In the genomic region with DNA sequence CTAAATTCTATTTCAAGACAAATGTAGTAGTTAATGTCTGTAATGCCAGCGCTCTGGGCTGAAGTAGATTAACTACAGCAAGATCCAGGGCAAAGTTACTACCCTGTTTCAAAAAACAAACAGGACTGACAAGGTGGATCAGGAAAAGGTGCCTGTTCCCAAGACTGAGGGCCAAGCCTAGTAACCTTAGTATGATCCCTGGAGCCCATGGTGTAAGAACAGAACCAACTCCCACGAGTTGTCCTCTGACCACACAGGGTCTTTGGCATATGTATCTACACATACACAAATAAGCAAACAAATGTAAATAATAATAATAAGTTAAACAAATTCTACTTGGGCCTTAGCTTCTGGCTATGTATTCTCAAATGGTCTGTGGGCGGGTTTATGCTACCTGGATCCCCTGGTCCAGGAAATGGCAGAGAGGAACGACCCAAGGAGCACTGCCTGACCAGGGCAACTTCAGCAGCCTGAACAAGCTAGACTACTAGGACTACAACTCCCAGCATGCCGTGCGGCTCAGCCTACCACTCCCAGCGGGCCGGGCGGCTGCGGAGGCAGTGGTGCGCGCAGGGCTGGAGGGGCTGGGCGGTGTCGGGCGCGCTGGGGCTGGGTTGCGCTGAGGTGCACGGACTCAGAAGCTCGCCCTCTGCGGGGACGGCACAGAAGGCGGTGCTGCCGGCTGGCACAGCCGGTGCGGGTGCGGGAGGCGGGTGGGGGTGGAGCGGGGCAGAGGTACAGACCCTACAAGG, we compare ENCODE assay signal across 8 mouse cellular contexts. TPM values are rescaled to one million over a fixed set of nuclear protein-coding genes. Genes with fewer than 3 reads are reported as not detected.
A peak's percentile ranks its signal among the peaks of the same experiment; 100 is the strongest.
DNase-seq lines count a peak whose midpoint lies in the region; ATAC-seq and TF ChIP-seq lines count a peak whose summit lies in the region.

TSS of gene Slc27a4 (plus strand) at position 560 of the 752 bp plus-strand sequence.

- H3K4me3 ChIP-seq in C2C12 (ENCODE audit: insufficient read depth, poor library complexity, severe bottlenecking), result peak within 1 kb of the TSS; percentile 56
- peak within 1 kb of the TSS; percentile 66 for H3K4me3 ChIP-seq in erythroblast, embryonic 14.5 days (replicated peaks)
- H3K4me3 ChIP-seq in heart, embryonic 11.5 days (ENCODE audit: low read depth, low read length), result peak within 1 kb of the TSS; percentile 88
- H3K4me3 ChIP-seq in kidney, postnatal 0 days (replicated peaks; ENCODE audit: low read depth, low read length), result peak within 1 kb of the TSS; percentile 88
- H3K4me3 ChIP-seq in liver, embryonic 11.5 days (ENCODE audit: low read depth, low read length), result peak within 1 kb of the TSS; percentile 66
- peak within 1 kb of the TSS; percentile 91 for H3K4me3 ChIP-seq in stomach, embryonic 14.5 days (ENCODE audit: low read depth, low read length)

- H3K9ac ChIP-seq in heart, embryonic 11.5 days (ENCODE audit: low read depth, low read length), result peak within 1 kb of the TSS; percentile 89
- peak within 1 kb of the TSS; percentile 88 for H3K9ac ChIP-seq in kidney, postnatal 0 days (ENCODE audit: low read depth, low read length)
- H3K9ac ChIP-seq in liver, embryonic 11.5 days (ENCODE audit: low read depth, low read length), result peak within 1 kb of the TSS; percentile 67
- peak within 1 kb of the TSS; percentile 87 for H3K9ac ChIP-seq in stomach, embryonic 14.5 days (replicated peaks; ENCODE audit: low read depth, low read length)

- WGBS in heart, embryonic 11.5 days (ENCODE audit: insufficient replicate concordance), result 4% methylated on average over 28 of the region's 28 CpGs
- 4% methylated on average over 28 of the region's 28 CpGs for WGBS in kidney, postnatal 0 days
- 4% methylated on average over 27 of the region's 28 CpGs for WGBS in liver, embryonic 11.5 days
- 5% methylated on average over 25 of the region's 28 CpGs for WGBS in stomach, embryonic 14.5 days

- ATAC-seq in heart, embryonic 11.5 days (replicated peaks; ENCODE audit: insufficient number of reproducible peaks, low FRiP score, low TSS enrichment), result peak; percentile 93
- ATAC-seq in kidney, postnatal 0 days (replicated peaks; ENCODE audit: low FRiP score, low read depth), result peak; percentile 94
- ATAC-seq in liver, embryonic 11.5 days (replicated peaks; ENCODE audit: low FRiP score), result peak; percentile 98
- ATAC-seq in stomach, embryonic 14.5 days (ENCODE audit: insufficient number of reproducible peaks, insufficient read depth, low FRiP score, low read depth), result peak; percentile 96

- peaks cover 4% of the 10 kb centered on the region for H3K36me3 ChIP-seq in C2C12 (ENCODE audit: control insufficient read depth, insufficient read depth)
- H3K36me3 ChIP-seq in erythroblast, embryonic 14.5 days (ENCODE audit: control insufficient read depth), result peaks cover 2% of the 10 kb centered on the region; the same call in 1 of the 2 replicates
- peaks cover 7% of the 10 kb centered on the region; the same call in 1 of the 2 replicates for H3K36me3 ChIP-seq in heart, embryonic 11.5 days (ENCODE audit: control insufficient read depth, insufficient read depth, low read length)
- peaks cover 18% of the 10 kb centered on the region for H3K36me3 ChIP-seq in kidney, postnatal 0 days (ENCODE audit: insufficient read depth, low read length)
- 0 out of 2 replicates have a peak, but pooled peaks cover 2% of the 10 kb centered on the region for H3K36me3 ChIP-seq in liver, embryonic 11.5 days (ENCODE audit: control insufficient read depth, insufficient read depth, low read length)
- H3K36me3 ChIP-seq in stomach, embryonic 14.5 days (ENCODE audit: control insufficient read depth, insufficient read depth, low read length), result peaks cover 14% of the 10 kb centered on the region; the same call in 1 of the 2 replicates

- no peaks in the 10 kb centered on the region for H3K79me2 ChIP-seq in C2C12 (ENCODE audit: control insufficient read depth, insufficient read depth)

- TF ChIP-seq CTCF in C2C12 (IDR thresholded peaks at IDR 0.05; ENCODE audit: control insufficient read depth, insufficient read depth, insufficient read length), result peak; percentile 20
- TF ChIP-seq CTCF in brain, embryonic 14.5 days (IDR thresholded peaks at IDR 0.05; ENCODE audit: borderline replicate concordance, extremely low read depth, insufficient read depth, insufficient read length), result no peak
- TF ChIP-seq CTCF in kidney, postnatal 0 days (IDR thresholded peaks at IDR 0.05; ENCODE audit: low read depth), result no peak; the same call in 1 of the 2 replicates

- H3K27ac ChIP-seq in heart, embryonic 11.5 days (ENCODE audit: low read depth, low read length), result peak within 1 kb of the TSS; percentile 35; the same call in 1 of the 2 replicates
- peak within 1 kb of the TSS; percentile 66 for H3K27ac ChIP-seq in kidney, postnatal 0 days
- H3K27ac ChIP-seq in liver, embryonic 11.5 days (ENCODE audit: low read depth, low read length), result no peak within 1 kb of the TSS
- peak within 1 kb of the TSS; percentile 49 for H3K27ac ChIP-seq in stomach, embryonic 14.5 days (ENCODE audit: low read length)

- no peaks in the 10 kb centered on the region for H3K9me3 ChIP-seq in erythroblast, embryonic 14.5 days (ENCODE audit: control insufficient read depth, low read length)
- H3K9me3 ChIP-seq in heart, embryonic 11.5 days (replicated peaks; ENCODE audit: control insufficient read depth, low read length), result no peaks in the 10 kb centered on the region
- no peaks in the 10 kb centered on the region for H3K9me3 ChIP-seq in kidney, postnatal 0 days (replicated peaks; ENCODE audit: low read length)
- H3K9me3 ChIP-seq in liver, embryonic 11.5 days (ENCODE audit: control insufficient read depth, low read length), result no peaks in the 10 kb centered on the region
- H3K9me3 ChIP-seq in stomach, embryonic 14.5 days (ENCODE audit: control insufficient read depth, low read depth, low read length), result no peaks in the 10 kb centered on the region

- TF ChIP-seq POLR2A in brain, embryonic 14.5 days (IDR thresholded peaks at IDR 0.05; ENCODE audit: borderline replicate concordance, extremely low read depth, insufficient read depth, insufficient read length, poor library complexity, severe bottlenecking), result peak; percentile 83

- peaks cover 16% of the 10 kb centered on the region for H3K4me1 ChIP-seq in erythroblast, embryonic 14.5 days (ENCODE audit: control insufficient read depth)
- H3K4me1 ChIP-seq in heart, embryonic 11.5 days (ENCODE audit: control insufficient read depth, insufficient read depth, low read length), result peaks cover 10% of the 10 kb centered on the region
- H3K4me1 ChIP-seq in kidney, postnatal 0 days (replicated peaks; ENCODE audit: insufficient read depth, low read length), result peaks cover 9% of the 10 kb centered on the region; the same call in 1 of the 2 replicates
- H3K4me1 ChIP-seq in liver, embryonic 11.5 days (replicated peaks; ENCODE audit: control insufficient read depth, insufficient read depth, low read length), result peaks cover 4% of the 10 kb centered on the region; the same call in 1 of the 2 replicates
- peaks cover 6% of the 10 kb centered on the region for H3K4me1 ChIP-seq in stomach, embryonic 14.5 days (ENCODE audit: control insufficient read depth, insufficient read depth, low read length)

- H3K4me2 ChIP-seq in heart, embryonic 11.5 days, result peak within 1 kb of the TSS; percentile 89
- H3K4me2 ChIP-seq in kidney, postnatal 0 days (ENCODE audit: low read length), result peak within 1 kb of the TSS; percentile 94
- peak within 1 kb of the TSS; percentile 84 for H3K4me2 ChIP-seq in liver, embryonic 11.5 days
- H3K4me2 ChIP-seq in stomach, embryonic 14.5 days (replicated peaks; ENCODE audit: low read depth, low read length), result peak within 1 kb of the TSS; percentile 89

- DNase-seq in brain, embryonic 14.5 days (ENCODE audit: low read depth), result peak; percentile 97
- DNase-seq in kidney, postnatal 0 days (ENCODE audit: low spot score), result peak; percentile 97
- DNase-seq in liver, embryonic 11.5 days (ENCODE audit: low spot score), result peak; percentile 93
- DNase-seq in naive thymus-derived CD4-positive, alpha-beta T cell, adult 2 months (ENCODE audit: low read depth), result peak; percentile 91

- peak within 1 kb of the TSS; percentile 97 for H3ac ChIP-seq in C2C12 (ENCODE audit: control insufficient read depth, insufficient read length, low read depth)

- H3K79me3 ChIP-seq in C2C12 (ENCODE audit: low read depth), result no peaks in the 10 kb centered on the region

- peaks cover 4% of the 10 kb centered on the region for H3K27me3 ChIP-seq in C2C12 (ENCODE audit: control insufficient read depth, insufficient read depth, insufficient read length)
- H3K27me3 ChIP-seq in erythroblast, embryonic 14.5 days (ENCODE audit: control insufficient read depth), result peaks cover 43% of the 10 kb centered on the region
- no peaks in the 10 kb centered on the region; the same call in 1 of the 2 replicates for H3K27me3 ChIP-seq in heart, embryonic 11.5 days (ENCODE audit: control insufficient read depth, insufficient read depth, low read length)
- H3K27me3 ChIP-seq in kidney, postnatal 0 days (ENCODE audit: insufficient read depth, low read length), result no peaks in the 10 kb centered on the region
- H3K27me3 ChIP-seq in liver, embryonic 11.5 days (replicated peaks; ENCODE audit: control insufficient read depth, insufficient read depth, low read length), result no peaks in the 10 kb centered on the region
- no peaks in the 10 kb centered on the region for H3K27me3 ChIP-seq in stomach, embryonic 14.5 days (ENCODE audit: control insufficient read depth, insufficient read depth, low read length)

TF ChIP-seq in C2C12, 6 proteins besides CTCF, POLR2A, EP300 and RAD21:
- TF ChIP-seq FOSL1 (IDR thresholded peaks at IDR 0.05; ENCODE audit: insufficient read depth, low read length, poor library complexity, severe bottlenecking), result no peak
- no peak for TF ChIP-seq MAX (IDR thresholded peaks at IDR 0.05)
- TF ChIP-seq USF1 (IDR thresholded peaks at IDR 0.05; ENCODE audit: low read depth), result no peak
- TF ChIP-seq MYOG (IDR thresholded peaks at IDR 0.05; ENCODE audit: control insufficient read depth, extremely low read depth, insufficient read length), result no peak
- TF ChIP-seq CEBPB (IDR thresholded peaks at IDR 0.05; ENCODE audit: low read depth), result no peak
- TF ChIP-seq MYOD1 (IDR thresholded peaks at IDR 0.05; ENCODE audit: control insufficient read depth, insufficient read length, low read depth), result no peak

RNA-seq across cellular contexts. Expression of gene Slc27a4, which starts in this region (rescaled TPM):
- polyA plus RNA-seq in C2C12 (2012; fragmentation: generic; extraction: Trizol), result 19.7 TPM
- 67.6 and 78.8 TPM in 2 replicates for polyA plus RNA-seq in brain, embryonic 14.5 days (2012; rRNA removed)
- polyA plus RNA-seq in erythroblast, embryonic 14.5 days (2012), result 0.10 and 0.19 TPM in 2 replicates
- polyA plus RNA-seq in heart, embryonic 11.5 days (2014; fragmentation: Nextera tagmentation; extraction: Ambion mirVana), result 6.7 and 8.3 TPM in 2 replicates
- polyA plus RNA-seq in kidney, postnatal 0 days (2015; fragmentation: Nextera tagmentation; extraction: Ambion mirVana), result 15.0 and 15.5 TPM in 2 replicates
- polyA plus RNA-seq in liver, embryonic 11.5 days (2014; fragmentation: Nextera tagmentation; extraction: Ambion mirVana), result 5.2 and 5.3 TPM in 2 replicates
- 12.2 TPM in 2 replicates for polyA plus RNA-seq in stomach, embryonic 14.5 days (2014; fragmentation: Nextera tagmentation; extraction: Ambion mirVana)
